18 mouse cellular contexts compared by ENCODE assay signal in the genomic region with DNA sequence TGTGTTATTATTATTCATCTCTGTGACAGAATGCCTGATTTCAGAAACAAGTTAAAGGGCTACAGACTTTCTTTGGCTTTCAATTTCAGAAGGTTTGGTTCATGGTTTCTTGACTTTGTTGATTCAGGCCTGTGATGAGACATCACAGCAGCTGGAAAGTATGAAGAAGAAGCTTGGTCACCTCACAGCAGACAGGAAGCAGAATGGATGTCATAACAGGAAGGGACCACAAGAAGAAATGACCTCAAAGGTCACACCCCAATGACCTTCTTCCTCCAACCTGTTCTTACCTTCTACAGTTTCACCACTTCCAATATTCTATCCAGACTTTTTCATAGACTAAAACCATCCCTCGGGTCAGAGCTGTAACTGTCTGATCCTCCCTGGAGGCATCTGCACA.
DNase-seq lines count a peak whose midpoint lies in the region; ATAC-seq lines count a peak whose summit lies in the region.
"Had no signal": no experiment of that assay in that cellular context is flagged by ENCODE, and none has a peak within 500 bp of the region (broad histone marks: within the 10 kb centered on the region; RNA-seq: fewer than 3 reads in every experiment).

No protein-coding gene starts in this region.

- peak; percentile 66 for DNase-seq in 416B (ENCODE audit: low read depth)
- peak; percentile 7 to 8 for DNase-seq in B cell, adult 2 months
- DNase-seq in splenic B cell, adult 2 months (ENCODE audit: low read depth, low spot score), result peak; percentile 49
- DNase-seq in right cerebral cortex, postnatal 10 days (ENCODE audit: low spot score in 2 of 2), result no peak
- DNase-seq in cerebellum, postnatal 4 days (ENCODE audit: low spot score in 2 of 2), result no peak
- DNase-seq in embryo, embryonic 10 days (ENCODE audit: low spot score), result no peak
- DNase-seq: adrenal gland, adult 2 months; adrenal gland, postnatal 14 days; cerebellum, adult 11 months; cerebellum, adult 2 months; cerebellum, adult 9-11 months; cerebellum, postnatal 25 days; gastrocnemius, postnatal 14 days; heart, adult 11 months had no signal

- no peaks in the 10 kb centered on the region for H3K36me3 ChIP-seq in splenic B cell, adult 2 months (ENCODE audit: control insufficient read depth, insufficient read depth, low read length, poor library complexity, severe bottlenecking)
- H3K36me3 ChIP-seq: hindbrain, embryonic 12.5 days; hindbrain, embryonic 15.5 days had no signal

- 0 out of 2 replicates have a peak, but pooled peaks have one; percentile 23 for ATAC-seq in megakaryocyte progenitor cell, adult 5-6 weeks (replicated peaks; ENCODE audit: poor library complexity)
- ATAC-seq: forebrain, embryonic 14.5 days had no signal

- H3K27me3 ChIP-seq in splenic B cell, adult 2 months (ENCODE audit: control insufficient read depth, insufficient read depth, low read length, poor library complexity, severe bottlenecking), result no peaks in the 10 kb centered on the region
- H3K27me3 ChIP-seq: hindbrain, embryonic 12.5 days; hindbrain, embryonic 15.5 days had no signal

Comparison
In these comparisons a context has a peak if more than half of its experiments do, and no peak if none do; other contexts are left out.
1. DNase-seq: peak in 416B (single experiment), B cell, adult 2 months (2 of 2) and splenic B cell, adult 2 months (single experiment); none in right cerebral cortex, postnatal 10 days (0 of 2), cerebellum, postnatal 4 days (0 of 2) and embryo, embryonic 10 days (single experiment).